Mouse (Mus musculus) activated CD4-positive, CD25-positive, alpha-beta regulatory T cell, adult 4 months (primary cell): ENCODE measurements around the gene BC053393. TPM values are rescaled to one million over a fixed set of nuclear protein-coding genes. Genes with fewer than 3 reads are reported as not detected.

Experiments
- polyA plus RNA-seq, 2 experiments: library from polyadenylated mRNA; unstranded; fragments of 100-300 nt; shearing (Covaris generic); gene quantifications; one replicate each; pipeline ENCODE4 v1.2.1; 2017

Gene BC053393
- polyA plus RNA-seq, 2 experiments from 2014 or later = not detected

Other genes with a start within 250 kb of the BC053393 start
- 100 to 1,000 TPM; 102 to 115 TPM for gene Itk, start 182.0 kb upstream of the BC053393 start, polyA plus RNA-seq
- not detected for gene Fam71b, start 175.0 kb upstream of the BC053393 start, polyA plus RNA-seq
- 10 to 100 TPM; 41.5 to 42.1 TPM for gene Med7, start 134.6 kb upstream of the BC053393 start, polyA plus RNA-seq
- gene Havcr2, start 116.6 kb upstream of the BC053393 start, polyA plus RNA-seq = 1 to 10 TPM; 5.5 to 8.1 TPM
- 1 to 10 TPM in 1 of 2 experiments, not detected in 1; 1.7 TPM for gene Gm12169, start 47.3 kb upstream of the BC053393 start, polyA plus RNA-seq
- gene Dppa1, start 57.7 kb downstream of the BC053393 start, polyA plus RNA-seq = not detected
- under 1 TPM in 1 of 2 experiments, not detected in 1; 0.20 TPM for gene Timd2, start 135.5 kb downstream of the BC053393 start, polyA plus RNA-seq
- gene Havcr1, start 163.5 kb downstream of the BC053393 start, polyA plus RNA-seq = not detected
- gene Timd4, start 239.3 kb downstream of the BC053393 start, polyA plus RNA-seq = not detected